Mouse (Mus musculus): ENCODE results near the gene Pde4b.

- TF ChIP-seq POLR2A (IDR thresholded peaks at IDR 0.05; ENCODE audit: insufficient read depth, low read length) (no peak), EP300 (IDR thresholded peaks at IDR 0.05; ENCODE audit: insufficient read depth, low read depth, low read length) (no peak)
These were observed 418.4 kb downstream of the Pde4b start for GRCm38 (mm10) chr4:102505714-102506113.

Data from ES-Bruce4 (cell line).